Mouse (Mus musculus) heart, adult 10 weeks (tissue): ENCODE data around the gene Olfr1274-ps. TPM values are rescaled to one million over a fixed set of nuclear protein-coding genes. Genes with fewer than 3 reads are reported as not detected.

Experiments used
- polyA plus RNA-seq: library from polyadenylated mRNA; stranded (reverse); fragments of 350-450 nt; fragmentation: Illumina TruSeq; extraction: RNeasy Lipid Tissue Mini Kit (QIAGEN cat#74804); gene quantifications from one replicate; pipeline ENCODE4 v1.2.3, GENCODE M21; 2014; ENCODE audit warnings: low read depth, low replicate concordance

Gene Olfr1274-ps
- not detected for polyA plus RNA-seq

DNA sequence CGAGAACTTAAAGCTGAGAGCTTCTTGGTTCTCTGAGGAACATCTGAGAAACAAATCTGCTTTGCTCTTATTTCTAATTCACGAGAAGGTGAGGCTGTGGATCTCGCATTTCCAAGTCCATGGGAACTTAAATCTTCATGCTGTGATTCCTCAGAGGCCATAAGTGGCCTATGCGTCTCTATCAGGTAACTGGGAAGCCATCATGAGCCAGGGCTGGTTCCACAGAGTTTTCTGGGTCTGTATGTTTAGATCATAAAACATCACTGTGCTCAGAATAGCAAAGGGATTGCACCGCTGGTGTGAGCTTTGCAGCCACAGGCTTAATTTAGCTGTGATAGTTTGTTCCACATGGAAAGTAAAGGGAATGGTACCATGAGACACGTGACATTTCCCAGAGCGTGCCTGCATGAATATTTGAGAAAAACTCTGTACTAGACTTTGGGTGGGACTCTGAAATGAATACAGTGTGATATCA is at the start of gene Olfr1274-ps:
Olfr1274-ps (plus strand) TSS at position 51 of the 475 bp plus-strand sequence.

Other genes starting within 250 kb of the Olfr1274-ps start
- not detected for gene Olfr1270, start 245.6 kb upstream of the Olfr1274-ps start, polyA plus RNA-seq
- not detected for gene Olfr1506, start 174.2 kb upstream of the Olfr1274-ps start, polyA plus RNA-seq
- not detected for gene Olfr142, start 141.1 kb upstream of the Olfr1274-ps start, polyA plus RNA-seq
- gene Olfr1271, start 127.7 kb upstream of the Olfr1274-ps start, polyA plus RNA-seq: not detected
- not detected for gene Olfr1272, start 105.8 kb upstream of the Olfr1274-ps start, polyA plus RNA-seq
- not detected for gene Gm13769, start 76.5 kb upstream of the Olfr1274-ps start, polyA plus RNA-seq
- gene Ptprj, start 182.0 kb downstream of the Olfr1274-ps start, polyA plus RNA-seq: 3.4 TPM